Mouse (Mus musculus): Measurements from ENCODE around the gene Slc35e4.
"Not testable (repeated sequence)": the region's sequence is repeated elsewhere in the genome, so short reads cannot be mapped to it uniquely, and the experiment has no call there.

- not testable (repeated sequence) for TF ChIP-seq POLR2A (IDR thresholded peaks at IDR 0.05; ENCODE audit: insufficient read length, low read depth); POLR2AphosphoS2 (IDR thresholded peaks at IDR 0.05; ENCODE audit: insufficient read length, low read depth); REST (IDR thresholded peaks at IDR 0.05; ENCODE audit: insufficient read depth, insufficient read length); USF1 (IDR thresholded peaks at IDR 0.05; ENCODE audit: low read depth); TCF12 (IDR thresholded peaks at IDR 0.05; ENCODE audit: insufficient read depth, poor library complexity, severe bottlenecking); E2F4 (IDR thresholded peaks at IDR 0.05; ENCODE audit: insufficient read depth); MYOG (IDR thresholded peaks at IDR 0.05; ENCODE audit: control insufficient read depth in 1 of 3, insufficient read depth in 1 of 3, insufficient read length in 2 of 3, low read depth in 2 of 3); MYOD1 (IDR thresholded peaks at IDR 0.05; ENCODE audit: control insufficient read depth in 1 of 3, insufficient read length in 2 of 3, low read depth in 2 of 3)
Observed at GRCm38 (mm10) chr11:3955371-3955770, 40.9 kb upstream of the Slc35e4 start.

Data from myocyte (in vitro differentiated cells).